Mouse (Mus musculus): Measurements from ENCODE around the gene Pcyt1a. TPM values are rescaled to one million over a fixed set of nuclear protein-coding genes. Genes with fewer than 3 reads are reported as not detected.
"Not testable (repeated sequence)": the region's sequence is repeated elsewhere in the genome, so short reads cannot be mapped to it uniquely, and the experiment has no call there.

Gene Pcyt1a
- polyA plus RNA-seq, 1 experiment from 2014 or later, result 47.6 TPM

- H3K9me3 ChIP-seq, result no peaks in the 10 kb centered on the region
- 78% methylated on average over 1 of the region's 1 CpGs for WGBS
- H3K4me1 ChIP-seq, result peaks cover 10% of the 10 kb centered on the region
- H3K27ac ChIP-seq (replicated peaks), result no peak overlapping the region
- H3K9ac ChIP-seq (replicated peaks), result no peak overlapping the region
- H3K36me3 ChIP-seq, result peaks cover 5% of the 10 kb centered on the region; the same call in 1 of the 2 replicates
- no peak for ATAC-seq (replicated peaks)
- H3K4me3 ChIP-seq, result no peak overlapping the region
- no peak overlapping the region for H3K4me2 ChIP-seq (replicated peaks)
- H3K27me3 ChIP-seq, result no peaks in the 10 kb centered on the region
These were observed 5.9 kb downstream of the Pcyt1a start for GRCm38 (mm10) chr16:32436657-32437056.

GRCm38 (mm10) chr16:32437266-32437665 lies 6.5 kb downstream of the Pcyt1a start:
- ATAC-seq (replicated peaks), result no peak
- 94% methylated on average over 1 of the region's 1 CpGs for WGBS
- no peak overlapping the region for H3K27ac ChIP-seq (replicated peaks)
- H3K27me3 ChIP-seq, result no peaks in the 10 kb centered on the region
- H3K4me2 ChIP-seq (replicated peaks), result no peak overlapping the region
- H3K9ac ChIP-seq (replicated peaks), result no peak overlapping the region
- H3K4me3 ChIP-seq, result no peak overlapping the region
- H3K4me1 ChIP-seq, result peaks cover 4% of the 10 kb centered on the region; the same call in 1 of the 2 replicates
- H3K36me3 ChIP-seq, result peaks cover 5% of the 10 kb centered on the region; the same call in 1 of the 2 replicates
- no peaks in the 10 kb centered on the region for H3K9me3 ChIP-seq

GRCm38 (mm10) chr16:32441432-32441831 lies 10.7 kb downstream of the Pcyt1a start:
- ATAC-seq (replicated peaks), result no peak
- no peaks in the 10 kb centered on the region for H3K27me3 ChIP-seq
- no peak overlapping the region for H3K27ac ChIP-seq (replicated peaks)
- no peak overlapping the region for H3K9ac ChIP-seq (replicated peaks)
- no peaks in the 10 kb centered on the region for H3K9me3 ChIP-seq
- no peaks in the 10 kb centered on the region for H3K4me1 ChIP-seq
- no peak overlapping the region for H3K4me3 ChIP-seq
- 93% methylated on average over 3 of the region's 3 CpGs for WGBS
- no peak overlapping the region for H3K4me2 ChIP-seq (replicated peaks)
- H3K36me3 ChIP-seq, result peaks cover 5% of the 10 kb centered on the region; the same call in 1 of the 2 replicates

- not testable (repeated sequence) for ATAC-seq (replicated peaks); H3K4me3 ChIP-seq; H3K4me2 ChIP-seq (replicated peaks); H3K27ac ChIP-seq (replicated peaks); H3K9me3 ChIP-seq; H3K9ac ChIP-seq (replicated peaks); H3K27me3 ChIP-seq; H3K36me3 ChIP-seq; H3K4me1 ChIP-seq
- 93% methylated on average over 3 of the region's 3 CpGs for WGBS
These were observed 13.9 kb downstream of the Pcyt1a start for GRCm38 (mm10) chr16:32444615-32445014.

- Histone ChIP-seq H3K27me3 (no peaks in the 10 kb centered on the region), H3K4me2 (replicated peaks) (no peak overlapping the region), H3K9ac (replicated peaks) (no peak overlapping the region), H3K27ac (replicated peaks) (no peak overlapping the region), H3K9me3 (no peaks in the 10 kb centered on the region), H3K4me3 (no peak overlapping the region), H3K36me3 (no peaks in the 10 kb centered on the region; the same call in 1 of the 2 replicates), H3K4me1 (no peaks in the 10 kb centered on the region)
- ATAC-seq (replicated peaks), result no peak
- WGBS, result 95% methylated on average over 1 of the region's 1 CpGs
These were observed 14.8 kb downstream of the Pcyt1a start for GRCm38 (mm10) chr16:32445558-32445957.

- Histone ChIP-seq H3K27ac (replicated peaks) (no peak overlapping the region), H3K4me1 (no peaks in the 10 kb centered on the region), H3K36me3 (no peaks in the 10 kb centered on the region; the same call in 1 of the 2 replicates), H3K9me3 (no peaks in the 10 kb centered on the region), H3K4me2 (replicated peaks) (no peak overlapping the region), H3K4me3 (no peak overlapping the region), H3K9ac (replicated peaks) (no peak overlapping the region), H3K27me3 (no peaks in the 10 kb centered on the region)
- WGBS, result 78% methylated on average over 2 of the region's 2 CpGs
- no peak for ATAC-seq (replicated peaks)
These were observed 15.9 kb downstream of the Pcyt1a start for GRCm38 (mm10) chr16:32446563-32447138.

- Histone ChIP-seq H3K4me1 (no peaks in the 10 kb centered on the region), H3K27me3 (no peaks in the 10 kb centered on the region), H3K9ac (replicated peaks) (no peak overlapping the region), H3K36me3 (peaks cover 15% of the 10 kb centered on the region; the same call in 1 of the 2 replicates), H3K9me3 (no peaks in the 10 kb centered on the region), H3K4me3 (no peak overlapping the region), H3K27ac (replicated peaks) (no peak overlapping the region), H3K4me2 (replicated peaks) (no peak overlapping the region)
- WGBS, result 87% methylated on average over 3 of the region's 3 CpGs
- ATAC-seq (replicated peaks), result no peak
These were observed 18.9 kb downstream of the Pcyt1a start for GRCm38 (mm10) chr16:32449665-32450064.

GRCm38 (mm10) chr16:32450133-32450532 lies 19.4 kb downstream of the Pcyt1a start:
- H3K4me1 ChIP-seq, result no peaks in the 10 kb centered on the region
- no peak for ATAC-seq (replicated peaks)

GRCm38 (mm10) chr16:32453102-32453501 lies 22.4 kb downstream of the Pcyt1a start:
- no peaks in the 10 kb centered on the region for H3K27me3 ChIP-seq
- peaks cover 25% of the 10 kb centered on the region for H3K36me3 ChIP-seq
- 95% methylated on average over 8 of the region's 8 CpGs for WGBS
- no peaks in the 10 kb centered on the region for H3K4me1 ChIP-seq
- H3K9ac ChIP-seq (replicated peaks), result no peak overlapping the region
- H3K4me3 ChIP-seq, result no peak overlapping the region
- H3K9me3 ChIP-seq, result no peaks in the 10 kb centered on the region
- H3K27ac ChIP-seq (replicated peaks), result no peak overlapping the region
- no peak for ATAC-seq (replicated peaks)
- no peak overlapping the region for H3K4me2 ChIP-seq (replicated peaks)

More at GRCm38 (mm10) chr16:32450133-32450532, 19.4 kb downstream of the Pcyt1a start:
- Histone ChIP-seq H3K36me3 (peaks cover 19% of the 10 kb centered on the region; the same call in 1 of the 2 replicates), H3K4me2 (replicated peaks) (no peak overlapping the region), H3K9me3 (no peaks in the 10 kb centered on the region), H3K27ac (replicated peaks) (no peak overlapping the region), H3K27me3 (no peaks in the 10 kb centered on the region), H3K4me3 (no peak overlapping the region), H3K9ac (replicated peaks) (no peak overlapping the region)
- 97% methylated on average over 2 of the region's 2 CpGs for WGBS

- H3K27me3 ChIP-seq, result no peaks in the 10 kb centered on the region
- H3K4me3 ChIP-seq, result no peak overlapping the region
- no peak overlapping the region for H3K27ac ChIP-seq (replicated peaks)
- H3K9me3 ChIP-seq, result no peaks in the 10 kb centered on the region
- H3K36me3 ChIP-seq, result peaks cover 30% of the 10 kb centered on the region
- H3K4me2 ChIP-seq (replicated peaks), result no peak overlapping the region
- WGBS, result 91% methylated on average over 5 of the region's 5 CpGs
- ATAC-seq (replicated peaks), result no peak
- H3K4me1 ChIP-seq, result no peaks in the 10 kb centered on the region
- H3K9ac ChIP-seq (replicated peaks), result no peak overlapping the region
These were observed 23.9 kb downstream of the Pcyt1a start for GRCm38 (mm10) chr16:32454646-32455045.

GRCm38 (mm10) chr16:32456086-32456485 lies 25.4 kb downstream of the Pcyt1a start:
- H3K4me3 ChIP-seq, result no peak overlapping the region
- H3K27ac ChIP-seq (replicated peaks), result no peak overlapping the region
- H3K4me1 ChIP-seq, result no peaks in the 10 kb centered on the region
- no peak overlapping the region for H3K4me2 ChIP-seq (replicated peaks)
- H3K9me3 ChIP-seq, result no peaks in the 10 kb centered on the region
- peaks cover 30% of the 10 kb centered on the region for H3K36me3 ChIP-seq
- H3K9ac ChIP-seq (replicated peaks), result no peak overlapping the region
- H3K27me3 ChIP-seq, result no peaks in the 10 kb centered on the region
- ATAC-seq (replicated peaks), result no peak

GRCm38 (mm10) chr16:32456761-32457160 lies 26.0 kb downstream of the Pcyt1a start:
- WGBS, result 93% methylated on average over 1 of the region's 1 CpGs

More at GRCm38 (mm10) chr16:32456761-32457160, 26.0 kb downstream of the Pcyt1a start:
- Histone ChIP-seq H3K27ac (replicated peaks) (no peak overlapping the region), H3K4me1 (no peaks in the 10 kb centered on the region), H3K4me3 (no peak overlapping the region), H3K36me3 (peaks cover 30% of the 10 kb centered on the region), H3K9ac (replicated peaks) (no peak overlapping the region), H3K4me2 (replicated peaks) (no peak overlapping the region), H3K27me3 (no peaks in the 10 kb centered on the region), H3K9me3 (no peaks in the 10 kb centered on the region)
- ATAC-seq (replicated peaks), result no peak

All from forebrain, embryonic 15.5 days (tissue).